Mouse (Mus musculus): ENCODE measurements around the gene Malrd1.

Gene Malrd1

GRCm38 (mm10) chr2:16029752-16030151 is 503.5 kb downstream of the Malrd1 start:
- no peak for DNase-seq (ENCODE audit: low spot score in 2 of 2)

GRCm38 (mm10) chr2:16031559-16031958 is 505.3 kb downstream of the Malrd1 start:
- DNase-seq (ENCODE audit: low spot score in 2 of 2), result no peak

GRCm38 (mm10) chr2:16032804-16033203 is 506.5 kb downstream of the Malrd1 start:
- no peak for DNase-seq (ENCODE audit: low spot score in 2 of 2)

GRCm38 (mm10) chr2:16110696-16111095 is 584.4 kb downstream of the Malrd1 start:
- DNase-seq (ENCODE audit: low spot score in 2 of 2), result no peak

DNA sequence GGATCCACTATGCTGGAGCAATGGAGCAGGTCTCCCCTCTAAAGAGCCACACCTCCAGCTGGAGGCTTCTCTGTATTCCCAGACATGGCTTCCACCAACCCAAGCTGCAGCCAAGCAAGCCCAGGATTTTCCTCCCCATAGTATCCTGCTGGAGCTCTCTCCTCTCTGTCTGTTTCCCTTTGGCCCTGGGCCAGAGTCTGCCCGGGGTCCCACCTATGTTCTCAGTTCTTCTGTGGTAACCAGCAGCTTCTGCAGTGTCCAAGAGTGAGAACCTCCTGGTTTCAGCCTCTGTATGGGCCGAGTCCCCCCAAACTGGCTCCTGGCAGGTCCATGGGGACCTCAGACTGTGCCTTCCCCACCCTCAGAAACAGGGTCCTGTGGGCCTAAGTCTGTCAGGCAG is 587.1 kb downstream of the Malrd1 start:
- DNase-seq (ENCODE audit: low spot score in 2 of 2), result no peak

DNA sequence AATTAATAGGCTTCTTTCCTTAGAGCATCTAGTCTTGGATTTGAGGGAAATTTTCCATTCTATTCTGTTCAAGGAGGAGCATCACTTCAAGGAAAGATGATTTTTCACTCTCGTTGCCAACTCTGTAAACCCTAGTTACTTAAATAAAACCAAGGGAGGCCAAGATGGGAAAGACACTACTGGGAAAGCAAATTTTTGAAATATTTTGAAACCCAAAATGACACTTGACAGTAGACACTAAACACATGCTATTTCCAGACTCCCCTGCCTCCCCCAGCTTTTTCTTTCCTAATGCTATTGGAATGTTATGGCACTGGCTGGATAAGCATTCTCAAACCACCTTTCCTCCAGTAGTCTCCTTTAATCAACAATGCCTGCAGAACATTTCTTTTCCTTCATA is 621.7 kb downstream of the Malrd1 start:
- DNase-seq (ENCODE audit: low spot score in 2 of 2), result no peak

DNA sequence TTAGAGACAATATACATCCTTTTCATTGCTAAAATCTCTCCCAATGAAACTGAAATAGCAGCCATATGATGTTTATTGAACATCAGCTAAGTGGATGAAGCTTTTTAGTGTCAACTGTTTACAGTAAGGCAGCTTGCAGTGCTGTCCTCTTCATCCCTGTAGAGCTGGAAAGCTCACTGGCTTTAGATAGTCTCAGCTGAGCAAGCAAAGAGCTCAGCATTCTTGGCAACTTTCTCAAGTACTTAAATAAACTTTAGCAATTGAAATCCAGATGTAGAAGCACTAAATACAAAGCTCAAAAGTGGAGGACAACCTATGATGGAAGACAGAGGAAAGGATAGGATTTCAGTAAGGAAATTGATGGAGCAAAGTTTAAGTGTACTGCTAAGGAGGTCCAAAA is 626.3 kb downstream of the Malrd1 start:
- no peak for DNase-seq (ENCODE audit: low spot score in 2 of 2)

DNA sequence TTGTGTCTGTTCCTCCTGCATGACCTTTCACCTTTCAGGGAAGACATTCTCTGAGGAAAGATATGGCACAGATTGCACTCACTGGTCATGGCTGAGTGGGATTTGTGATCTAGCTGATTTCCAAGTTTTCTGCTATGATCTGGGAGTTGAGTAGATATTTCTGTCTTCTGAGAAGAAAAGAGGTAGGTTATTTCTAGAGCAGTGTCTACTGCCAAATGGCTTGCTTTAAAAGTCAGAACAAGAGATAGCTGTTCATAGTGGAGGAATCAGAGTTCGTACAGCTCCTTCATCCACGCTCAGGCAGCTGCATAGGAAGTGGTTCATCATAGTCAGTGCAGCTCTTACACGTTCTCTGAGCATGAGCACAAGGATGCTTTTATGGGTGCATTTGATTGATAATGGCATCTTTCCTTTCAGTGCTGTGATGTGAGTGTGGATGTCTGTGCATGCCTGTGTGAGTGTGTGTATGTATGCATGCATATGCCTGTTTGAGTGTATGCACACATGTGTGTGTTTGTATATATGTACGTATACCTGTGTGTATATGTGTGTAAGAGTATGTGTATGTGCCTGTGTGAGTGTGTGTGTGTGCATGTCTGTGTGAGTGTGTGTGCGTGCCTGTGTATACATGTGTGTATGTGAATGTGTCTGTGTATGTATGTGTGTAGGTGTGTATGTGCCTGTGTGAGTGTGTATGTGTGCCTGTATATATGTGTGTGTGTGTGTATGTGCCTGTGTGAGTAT is 637.1 kb downstream of the Malrd1 start:
- no peak for DNase-seq (ENCODE audit: low spot score in 2 of 2)

DNA sequence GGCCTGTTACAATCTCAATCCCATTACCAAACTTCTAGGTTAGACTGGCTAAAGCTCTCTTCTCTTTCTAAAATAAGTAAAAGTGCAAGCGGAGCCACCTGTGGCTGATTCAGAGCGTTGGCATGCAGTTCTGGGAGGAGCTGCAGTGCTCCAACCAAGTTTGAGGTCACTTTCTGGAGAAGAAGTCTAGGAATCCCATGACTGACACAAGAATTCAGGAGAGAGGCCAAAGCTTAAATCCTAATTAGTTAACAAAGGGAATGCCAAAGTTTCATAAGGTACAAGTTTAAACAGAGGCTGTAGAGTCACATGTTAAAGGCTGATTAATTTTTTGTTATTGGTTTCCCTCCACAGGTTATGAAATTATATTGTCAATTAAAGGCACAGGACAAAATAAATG is 642.3 kb downstream of the Malrd1 start:
- no peak for DNase-seq (ENCODE audit: low spot score in 2 of 2)

- DNase-seq (ENCODE audit: low spot score in 2 of 2), result no peak
Observed at GRCm38 (mm10) chr2:16172086-16172485, 645.8 kb downstream of the Malrd1 start.

GRCm38 (mm10) chr2:16173355-16173754 is 647.1 kb downstream of the Malrd1 start:
- no peak for DNase-seq (ENCODE audit: low spot score in 2 of 2)

DNA sequence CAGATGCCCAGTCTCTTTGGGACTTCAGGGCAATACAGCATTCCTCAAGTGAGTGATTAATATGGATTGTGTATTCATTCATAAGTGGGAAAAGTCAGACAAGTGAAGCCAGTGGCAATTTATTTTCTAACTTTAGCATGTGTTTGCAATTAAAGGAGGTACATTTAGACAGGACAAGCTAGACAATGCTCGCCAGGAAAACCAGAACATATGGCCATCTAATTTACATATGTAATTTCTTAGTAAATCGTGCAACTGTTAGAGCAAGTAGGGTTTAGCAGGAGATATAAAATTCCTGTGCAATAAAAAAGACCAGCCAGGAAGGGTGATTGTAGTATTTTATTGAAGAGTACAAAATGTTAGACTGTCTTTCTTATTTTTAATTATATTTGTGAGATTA is 655.9 kb downstream of the Malrd1 start:
- no peak for DNase-seq (ENCODE audit: low spot score in 2 of 2)

DNA sequence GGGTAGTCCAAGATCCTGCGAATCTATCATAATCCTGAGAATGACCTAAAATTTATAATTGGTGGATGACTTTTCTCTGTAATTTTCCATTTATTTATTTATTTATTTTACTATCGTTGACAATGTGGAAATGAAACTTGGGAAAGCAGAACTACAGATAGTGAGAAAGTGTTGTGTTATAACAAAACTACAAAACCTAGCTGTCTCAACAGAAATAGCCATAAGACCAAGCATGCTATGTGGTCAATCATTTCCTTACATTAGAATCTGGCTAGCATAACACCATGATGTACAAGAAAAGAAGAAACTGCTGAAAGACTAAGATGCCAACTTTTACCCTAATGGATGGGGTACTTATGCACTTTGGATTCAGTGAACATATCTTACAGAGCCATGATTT is 656.9 kb downstream of the Malrd1 start:
- DNase-seq (ENCODE audit: low spot score in 2 of 2), result no peak

- DNase-seq (ENCODE audit: low spot score in 2 of 2), result no peak
Observed at GRCm38 (mm10) chr2:16210016-16210415, 683.7 kb downstream of the Malrd1 start.

- DNase-seq (ENCODE audit: low spot score in 2 of 2), result no peak
Observed at GRCm38 (mm10) chr2:16212752-16213151, 686.5 kb downstream of the Malrd1 start.

- no peak for DNase-seq (ENCODE audit: low spot score in 2 of 2)
Observed at GRCm38 (mm10) chr2:16214111-16214510, 687.8 kb downstream of the Malrd1 start.

DNA sequence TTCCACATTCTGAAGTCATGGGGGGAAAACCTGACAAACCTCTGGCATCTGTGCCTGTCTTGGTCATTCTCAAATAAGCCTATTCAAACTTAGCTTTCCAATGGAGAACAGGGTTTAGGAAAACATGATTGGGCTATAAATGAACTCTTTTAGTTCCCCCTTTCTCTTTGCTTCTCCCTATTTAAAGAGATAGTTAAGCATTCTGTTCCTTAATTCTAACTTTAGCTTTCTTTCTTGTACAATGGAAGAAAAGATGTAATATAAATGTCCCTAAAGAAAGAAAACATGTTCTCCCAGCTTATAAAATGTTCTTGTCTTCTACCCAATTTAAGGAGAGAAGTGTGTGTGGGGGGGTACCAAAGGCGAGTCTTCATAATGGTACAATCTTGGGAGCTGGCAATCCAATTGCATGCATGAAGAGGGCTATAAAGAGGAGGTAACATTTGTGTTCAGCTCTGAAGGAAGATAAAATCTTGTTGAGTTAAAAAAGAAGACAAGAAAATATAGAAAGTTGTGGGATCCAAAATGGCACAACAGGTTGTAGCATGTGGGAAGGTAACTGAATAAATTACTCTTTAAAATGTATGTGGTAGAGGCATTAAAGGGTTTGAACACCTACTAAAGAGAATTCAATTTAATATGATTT is 702.0 kb downstream of the Malrd1 start:
- no peak for DNase-seq (ENCODE audit: low spot score in 2 of 2)

DNA sequence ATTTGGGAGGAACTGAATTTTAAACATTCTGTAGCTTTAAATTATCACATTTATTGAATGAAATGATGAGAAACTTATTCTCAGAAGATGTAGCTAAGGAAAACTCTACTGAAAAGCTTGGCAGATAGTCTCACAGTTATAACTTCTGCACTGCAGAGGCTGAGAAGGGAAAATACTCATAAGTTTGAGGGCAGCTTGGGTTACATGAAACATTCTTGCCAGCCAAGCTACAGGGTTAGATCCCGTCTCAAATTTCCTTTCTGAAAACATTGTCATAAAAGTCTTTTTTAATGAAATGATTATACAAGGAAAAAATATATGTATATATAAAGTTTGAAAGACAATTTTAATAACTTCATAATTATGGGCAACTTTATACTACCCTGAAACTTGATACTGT is 714.6 kb downstream of the Malrd1 start:
- DNase-seq (ENCODE audit: low spot score in 2 of 2), result no peak

- no peak for DNase-seq (ENCODE audit: low spot score in 2 of 2)
Observed at GRCm38 (mm10) chr2:16243097-16243496, 716.8 kb downstream of the Malrd1 start.

GRCm38 (mm10) chr2:16248861-16249260 is 722.6 kb downstream of the Malrd1 start:
- DNase-seq (ENCODE audit: low spot score in 2 of 2), result no peak

DNA sequence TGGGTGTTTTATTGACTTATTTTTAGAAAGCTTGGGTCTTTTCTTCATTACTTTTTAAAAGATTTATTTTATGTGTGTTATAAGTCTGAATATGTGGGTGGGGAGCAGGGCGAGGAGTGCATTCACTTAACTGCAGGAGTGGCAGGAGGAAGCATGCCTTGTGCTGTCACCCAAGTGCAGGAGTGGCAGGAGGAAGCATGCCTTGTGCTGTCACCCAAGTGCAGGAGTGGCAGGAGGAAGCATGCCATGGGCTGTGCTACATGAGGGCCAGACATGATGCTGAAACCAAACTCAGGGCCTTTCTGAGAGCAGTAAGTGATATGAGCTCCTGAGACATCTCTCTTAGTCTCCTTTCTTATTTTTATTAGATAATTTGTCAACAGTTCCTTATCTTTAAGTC is 726.0 kb downstream of the Malrd1 start:
- DNase-seq (ENCODE audit: low spot score in 2 of 2), result no peak

All from thymus, postnatal 10 days (tissue).